Comparison of ENCODE assay signal across 18 mouse cellular contexts in genomic region chr1:22632551-22632950, GRCm38 (mm10).
"Had no signal": no experiment of that assay in that cellular context is flagged by ENCODE, and none has a peak within 500 bp of the region (broad histone marks: within the 10 kb centered on the region; RNA-seq: fewer than 3 reads in every experiment).

No protein-coding gene starts in this region.

- H3K4me3 ChIP-seq: limb, embryonic 12.5 days; limb, embryonic 15.5 days; midbrain, embryonic 12.5 days; midbrain, embryonic 15.5 days; myocyte; neural tube, embryonic 13.5 days had no signal

- H3K4me1 ChIP-seq: limb, embryonic 12.5 days; limb, embryonic 15.5 days; midbrain, embryonic 12.5 days; midbrain, embryonic 15.5 days; neural tube, embryonic 13.5 days had no signal

- DNase-seq: kidney, postnatal 14 days; kidney, postnatal 4 days; liver, postnatal 0 days; lung, embryonic 14.5 days; retina, postnatal 1 day; right cerebral cortex, postnatal 25 days; spleen, adult 18-20 months; thymus, adult 18-20 months; thymus, postnatal 36 days had no signal

- H3K27ac ChIP-seq: limb, embryonic 12.5 days; limb, embryonic 15.5 days; liver, embryonic 14.5 days; macrophage; midbrain, embryonic 12.5 days; midbrain, embryonic 15.5 days; neural tube, embryonic 13.5 days had no signal

- H3K27me3 ChIP-seq: limb, embryonic 12.5 days; limb, embryonic 15.5 days; midbrain, embryonic 12.5 days; midbrain, embryonic 15.5 days; neural tube, embryonic 13.5 days had no signal

- ATAC-seq: liver, postnatal 0 days; lung, postnatal 0 days; midbrain, embryonic 15.5 days had no signal
